Mouse (Mus musculus) small intestine, adult 10 weeks (tissue): ENCODE data around the gene Galnt12. TPM values are rescaled to one million over a fixed set of nuclear protein-coding genes. Genes with fewer than 3 reads are reported as not detected.

ENCODE experiments used
- polyA plus RNA-seq: library from polyadenylated mRNA; stranded (reverse); fragments of 350-450 nt; fragmentation: Illumina TruSeq; extraction: RNeasy Lipid Tissue Mini Kit (QIAGEN cat#74804); gene quantifications from one replicate; pipeline ENCODE4 v1.2.3, GENCODE M21; 2014; ENCODE audit warnings: low replicate concordance

Galnt12 gene
- 13.3 TPM for polyA plus RNA-seq

GRCm38 (mm10) chr4:47091493-47092386 is at the start of gene Galnt12:
TSS of gene Galnt12 (plus strand) at chr4:47091909.

GRCm38 (mm10) chr4:47056791-47057509 is 34.8 kb upstream of the Galnt12 start, which contains the start of gene Anks6:
TSS of gene Anks6 (minus strand) at chr4:47057427.

Other genes starting within 250 kb of the Galnt12 start
- 0.11 TPM for gene Gabbr2, start 100.0 kb upstream of the Galnt12 start, polyA plus RNA-seq
- not detected for gene Anks6, start 34.5 kb upstream of the Galnt12 start, polyA plus RNA-seq
- gene Col15a1, start 116.3 kb downstream of the Galnt12 start, polyA plus RNA-seq = 13.6 TPM